Mouse (Mus musculus) liver, embryonic 16.5 days (tissue): ENCODE results near the gene Gm20503. TPM values are rescaled to one million over a fixed set of nuclear protein-coding genes. Genes with fewer than 3 reads are reported as not detected.

Experiments
- polyA plus RNA-seq: library from polyadenylated mRNA; unstranded; fragments of >200 nt; fragmentation: Nextera tagmentation; extraction: Ambion mirVana; gene quantifications from 2 replicates; pipeline ENCODE4 v1.2.1, GENCODE M21; 2015

The Gm20503 gene
- polyA plus RNA-seq, 1 experiment from 2014 or later = 6.3 TPM

Other genes with a start within 250 kb of the Gm20503 start
- not detected in 2 replicates for gene Olfr267, start 215.5 kb upstream of the Gm20503 start, polyA plus RNA-seq
- 12.7 and 14.0 TPM in 2 replicates for gene Ecpas, start 90.5 kb upstream of the Gm20503 start, polyA plus RNA-seq
- gene Zkscan16, start 59.6 kb upstream of the Gm20503 start, polyA plus RNA-seq = 0.04 and 0.05 TPM in 2 replicates
- gene Ptgr1, start 16.1 kb upstream of the Gm20503 start, polyA plus RNA-seq = 12.2 and 13.3 TPM in 2 replicates
- 3.9 and 5.5 TPM in 2 replicates for gene Dnajc25, start 8.1 kb upstream of the Gm20503 start, polyA plus RNA-seq
- 12.5 and 19.0 TPM in 2 replicates for gene Gng10, start 31.9 kb downstream of the Gm20503 start, polyA plus RNA-seq
- not detected in 2 replicates for gene AI481877, start 135.8 kb downstream of the Gm20503 start, polyA plus RNA-seq
- gene Ugcg, start 186.0 kb downstream of the Gm20503 start, polyA plus RNA-seq = 4.6 and 4.8 TPM in 2 replicates